Mouse (Mus musculus): ENCODE results near the gene Ldlrad3.

The Ldlrad3 gene

DNA sequence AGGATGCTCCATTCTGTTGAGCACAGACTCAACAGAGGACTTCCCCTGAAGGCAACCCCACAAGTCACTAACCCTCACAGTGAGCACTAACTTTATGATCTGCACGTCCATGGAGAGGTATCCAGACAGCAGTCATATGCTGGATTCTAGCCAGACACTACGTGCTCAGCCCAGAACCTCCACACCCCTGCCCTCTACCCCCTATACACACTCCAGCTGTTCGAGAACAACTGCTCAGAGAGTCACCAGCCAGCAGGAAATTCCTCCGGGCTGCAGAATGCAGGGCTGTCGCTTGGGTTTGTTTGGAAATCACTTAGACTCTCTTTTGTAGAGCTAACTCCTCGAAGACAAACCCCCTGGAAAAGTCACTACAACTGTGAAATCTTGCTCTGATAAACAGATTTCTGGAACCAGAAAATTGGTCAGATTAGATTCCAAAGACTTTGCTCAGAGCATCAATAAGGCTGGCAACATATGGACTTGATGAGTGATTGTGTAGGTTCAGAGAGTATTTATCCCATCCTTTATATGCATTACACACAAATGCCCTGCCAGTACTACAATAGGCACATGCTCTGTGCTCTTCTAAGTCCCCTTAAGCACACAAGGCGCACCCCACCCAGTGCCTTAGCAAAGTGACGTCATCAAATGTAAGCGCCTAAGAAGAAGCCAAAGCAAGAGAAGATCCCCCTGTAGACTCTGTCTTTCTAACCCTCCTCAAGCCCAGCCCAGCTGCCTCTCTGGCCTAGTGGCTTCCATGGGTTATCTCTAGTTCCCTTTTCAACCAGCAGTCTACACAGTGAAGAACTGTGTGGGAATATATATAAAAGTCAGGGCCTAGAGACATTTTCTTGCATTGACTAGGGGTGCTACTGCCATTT lies 69.4 kb downstream of the Ldlrad3 start:
- no peak for DNase-seq (ENCODE audit: low read depth)

DNA sequence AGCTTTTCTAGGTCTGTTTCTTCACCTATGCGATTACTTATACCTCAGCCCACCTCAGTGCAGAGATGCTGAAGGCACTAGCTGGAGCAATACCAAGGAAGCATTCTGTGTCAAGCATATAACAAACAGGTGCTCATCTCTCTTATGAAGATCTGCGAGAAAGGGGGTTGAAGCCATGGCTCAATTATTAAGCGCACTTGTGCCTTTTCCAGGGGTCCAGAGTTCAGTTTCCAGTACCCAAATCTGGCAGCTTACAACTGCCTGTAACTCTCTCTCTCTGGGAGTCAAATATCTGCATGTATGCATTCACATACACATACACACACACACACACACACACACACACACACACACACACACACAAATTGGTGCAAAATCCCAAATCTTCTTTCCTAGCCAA lies 72.4 kb downstream of the Ldlrad3 start:
- DNase-seq (ENCODE audit: low read depth), result no peak

DNA sequence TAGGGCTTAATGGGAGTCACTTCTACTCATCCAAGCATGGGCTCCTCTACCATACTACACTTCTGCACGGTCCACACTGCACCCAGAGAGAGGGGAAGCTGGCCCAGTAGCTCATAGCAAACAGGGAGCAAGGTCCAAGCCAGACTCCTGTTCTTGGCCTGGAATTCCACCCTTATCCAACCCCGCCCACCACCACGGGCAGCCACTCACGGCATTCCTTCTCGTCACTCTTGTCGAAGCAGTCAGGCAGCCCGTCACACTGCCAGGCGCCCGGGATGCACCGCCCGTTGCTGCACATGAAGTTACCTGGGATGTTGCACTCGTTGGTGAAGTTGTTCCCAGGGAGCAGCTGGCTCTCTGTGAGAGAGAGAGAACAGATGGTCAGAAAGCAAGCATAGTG lies 72.9 kb downstream of the Ldlrad3 start:
- no peak for DNase-seq (ENCODE audit: low read depth)

DNA sequence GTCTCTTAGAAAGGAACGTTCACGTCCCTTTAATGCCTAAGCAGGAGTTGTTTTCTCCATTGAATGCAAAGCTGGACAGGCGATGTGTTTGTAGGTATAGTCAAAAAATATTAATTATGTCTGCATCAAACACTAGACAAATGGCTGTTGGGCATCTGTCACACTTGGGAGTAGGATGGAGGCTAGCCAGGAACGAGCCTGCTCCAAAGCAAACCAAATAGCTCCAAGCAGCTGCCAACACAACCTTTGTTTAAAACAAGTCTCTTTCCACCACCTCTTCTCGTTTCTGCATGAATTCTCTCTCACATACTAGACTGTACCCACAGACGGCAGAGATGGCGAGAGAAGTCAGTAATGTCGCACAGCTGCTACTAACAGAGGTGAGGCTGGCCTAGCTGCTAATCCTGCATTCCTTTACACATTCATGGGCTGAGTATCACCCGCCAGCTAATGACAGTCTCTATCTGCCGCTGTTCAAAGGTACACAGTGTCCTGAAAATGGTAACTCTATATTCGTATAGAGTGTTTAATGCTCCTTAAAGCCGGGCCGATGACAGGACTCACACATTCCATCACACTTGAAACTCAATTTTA lies 74.2 kb downstream of the Ldlrad3 start:
- DNase-seq (ENCODE audit: low read depth), result no peak

DNA sequence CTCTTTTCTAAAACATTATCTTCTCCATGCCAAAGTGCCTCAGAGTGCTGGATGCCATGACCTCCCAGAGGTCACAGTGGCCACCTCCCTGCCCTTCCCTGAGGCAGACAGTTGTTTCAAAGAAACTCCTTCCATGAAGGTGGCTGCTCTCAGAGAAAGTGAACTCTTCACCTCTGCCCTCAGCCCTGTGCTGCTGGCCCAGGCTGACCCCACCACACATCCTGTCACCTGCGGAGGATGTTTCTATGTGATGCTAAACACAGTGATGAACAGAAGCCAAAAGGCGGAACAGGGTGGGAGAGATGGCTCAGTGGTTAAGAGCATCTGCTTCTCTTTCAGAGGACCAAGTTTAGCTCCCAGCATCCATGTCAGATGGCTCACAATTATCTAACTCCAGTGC lies 75.9 kb downstream of the Ldlrad3 start:
- DNase-seq (ENCODE audit: low read depth), result no peak

DNA sequence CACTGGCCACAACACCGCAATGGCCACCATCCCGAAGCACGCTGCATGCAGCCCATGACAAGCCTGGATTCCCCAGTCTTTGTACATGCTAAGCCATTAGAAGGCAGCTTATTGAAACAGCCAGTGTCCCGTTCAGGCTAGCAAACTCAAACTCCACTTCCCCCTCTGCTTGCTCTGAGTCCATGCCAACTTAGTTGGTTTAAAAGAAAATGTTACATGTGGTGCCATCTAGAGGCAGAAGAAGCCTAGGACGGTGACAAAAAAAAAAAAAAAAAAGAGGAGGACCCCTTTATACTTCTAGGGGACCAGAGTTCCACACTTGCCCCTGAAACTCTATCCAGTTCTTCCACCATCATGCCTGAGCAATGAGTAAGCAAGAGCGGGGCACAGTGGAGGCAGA lies 78.9 kb downstream of the Ldlrad3 start:
- DNase-seq (ENCODE audit: low read depth), result no peak

GRCm38 (mm10) chr2:102106728-102107127 lies 79.5 kb downstream of the Ldlrad3 start:
- DNase-seq (ENCODE audit: low read depth), result no peak

GRCm38 (mm10) chr2:102105454-102105853 lies 80.7 kb downstream of the Ldlrad3 start:
- DNase-seq (ENCODE audit: low read depth), result no peak

DNA sequence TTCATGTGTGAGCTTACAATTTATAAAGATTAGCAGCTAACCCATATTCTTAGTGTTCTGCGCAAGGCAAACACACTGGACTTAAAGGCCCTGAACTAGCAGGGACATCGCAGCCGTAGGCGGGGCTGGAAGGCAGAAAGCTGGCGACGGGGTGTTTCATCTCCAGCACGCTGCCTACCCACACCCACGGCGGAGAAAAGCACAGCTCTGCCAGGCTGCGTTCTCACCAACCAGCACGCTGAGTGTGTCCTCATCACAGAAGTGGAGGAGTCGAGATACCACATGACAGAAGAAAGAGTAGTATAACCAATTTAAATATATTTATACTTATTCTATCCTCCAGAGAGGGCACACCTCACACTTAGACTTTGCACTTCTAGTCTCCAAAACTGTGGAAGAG lies 82.2 kb downstream of the Ldlrad3 start:
- DNase-seq (ENCODE audit: low read depth), result no peak

DNA sequence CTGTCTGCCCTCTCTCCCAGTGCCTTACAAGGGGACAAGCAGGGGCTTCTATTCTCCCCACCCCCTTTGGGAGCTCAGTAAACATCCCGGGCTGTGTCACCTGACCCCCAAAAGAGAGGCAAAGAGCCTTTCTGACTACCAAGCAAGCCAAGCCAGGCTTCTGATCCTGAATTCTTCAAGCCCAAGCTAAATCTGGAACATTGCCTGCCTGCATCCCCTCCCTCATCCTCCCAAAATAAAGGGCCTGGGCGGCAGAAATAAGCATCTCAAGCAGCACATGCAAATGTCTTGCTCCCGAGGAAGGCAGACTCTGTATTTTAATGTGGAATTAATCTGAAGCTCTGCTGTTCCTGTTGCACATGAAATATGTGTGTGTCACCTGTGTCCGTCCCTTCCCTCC lies 85.7 kb downstream of the Ldlrad3 start:
- no peak for DNase-seq (ENCODE audit: low read depth)

- no peak for DNase-seq (ENCODE audit: low read depth)
Measured at GRCm38 (mm10) chr2:102099702-102100450, 86.3 kb downstream of the Ldlrad3 start.

DNA sequence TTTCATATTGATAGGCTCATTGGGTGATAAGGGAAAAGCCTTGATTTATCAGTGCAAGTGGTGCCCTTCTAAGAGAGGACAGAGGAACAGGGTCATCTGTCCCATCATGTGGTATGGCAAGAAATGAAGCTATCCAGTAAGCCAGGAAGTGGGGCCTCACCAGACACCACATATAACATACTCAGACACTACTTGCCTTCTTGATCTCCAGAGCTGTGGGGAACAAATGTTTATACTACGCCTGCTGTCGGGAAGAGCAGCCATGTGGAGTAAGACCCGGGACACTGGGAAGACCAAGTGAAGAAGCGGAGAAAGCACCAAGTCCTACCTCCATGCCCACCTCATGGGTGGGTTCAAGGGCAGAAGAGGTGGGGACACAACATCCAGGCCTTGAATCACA lies 86.9 kb downstream of the Ldlrad3 start:
- no peak for DNase-seq (ENCODE audit: low read depth)

- no peak for DNase-seq (ENCODE audit: low read depth)
Measured at GRCm38 (mm10) chr2:102094773-102095172, 91.4 kb downstream of the Ldlrad3 start.

- DNase-seq (ENCODE audit: low read depth), result no peak
Measured at GRCm38 (mm10) chr2:102094281-102094680, 91.9 kb downstream of the Ldlrad3 start.

- DNase-seq (ENCODE audit: low read depth), result no peak
Measured at GRCm38 (mm10) chr2:102092579-102092978, 93.6 kb downstream of the Ldlrad3 start.

- peak; percentile 28 for DNase-seq (ENCODE audit: low read depth)
Measured at GRCm38 (mm10) chr2:102091516-102092350, 94.5 kb downstream of the Ldlrad3 start.

- no peak for DNase-seq (ENCODE audit: low read depth)
Measured at GRCm38 (mm10) chr2:102087787-102088186, 98.4 kb downstream of the Ldlrad3 start.

- DNase-seq (ENCODE audit: low read depth), result no peak
Measured at GRCm38 (mm10) chr2:102086583-102086982, 99.6 kb downstream of the Ldlrad3 start.

GRCm38 (mm10) chr2:102082782-102083181 lies 103.4 kb downstream of the Ldlrad3 start:
- no peak for DNase-seq (ENCODE audit: low read depth)

GRCm38 (mm10) chr2:102077554-102077953 lies 108.6 kb downstream of the Ldlrad3 start:
- DNase-seq (ENCODE audit: low read depth), result peak; percentile 23

DNA sequence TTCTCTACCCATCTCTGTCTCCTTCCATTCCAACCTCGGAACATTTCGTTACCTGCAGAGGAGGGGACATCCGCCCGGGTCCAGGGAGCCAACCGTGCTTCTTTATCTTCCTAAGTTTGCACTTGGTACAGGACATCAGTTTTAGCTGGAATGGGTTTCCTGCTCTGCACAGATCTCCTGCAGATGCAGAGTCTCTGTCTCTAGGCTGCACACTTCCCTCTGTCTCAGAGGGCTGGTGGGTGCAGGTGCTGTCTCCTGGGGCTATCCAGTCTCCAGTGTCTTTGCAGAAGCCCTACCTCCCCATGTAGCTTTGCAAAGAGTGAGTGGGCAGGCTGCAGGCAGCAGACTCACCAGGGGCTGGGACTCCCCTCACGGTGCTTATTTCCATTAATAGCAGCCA lies 109.9 kb downstream of the Ldlrad3 start:
- DNase-seq (ENCODE audit: low read depth), result no peak
